In the genomic region with DNA sequence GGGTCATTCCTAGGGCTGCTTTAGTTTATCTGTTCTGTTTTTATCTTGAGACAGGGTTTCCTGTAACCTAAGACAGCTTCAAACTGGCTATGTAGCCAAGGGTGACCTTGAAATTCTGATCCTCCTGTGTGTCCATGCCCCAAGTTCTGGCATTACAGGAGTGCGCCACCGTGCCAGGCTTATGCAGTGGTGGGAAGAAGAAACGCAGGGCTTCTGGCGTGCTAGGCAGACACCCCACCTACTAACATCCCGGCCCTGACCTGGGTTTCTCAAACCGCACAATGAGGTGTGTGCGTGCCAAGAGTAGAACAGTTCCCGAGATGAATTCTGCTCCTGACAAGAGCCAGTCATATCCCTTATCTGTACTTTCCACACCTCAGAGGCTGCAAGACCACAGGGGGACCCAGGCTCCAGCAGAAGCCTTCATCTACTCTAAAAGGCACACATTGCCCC, we compare ENCODE assay signal across 17 mouse cellular contexts. TPM values are rescaled to one million over a fixed set of nuclear protein-coding genes. Genes with fewer than 3 reads are reported as not detected.
A peak's percentile ranks its signal among the peaks of the same experiment; 100 is the strongest.
DNase-seq lines count a peak whose midpoint lies in the region; ATAC-seq lines count a peak whose summit lies in the region.
"Had no signal": no experiment of that assay in that cellular context is flagged by ENCODE, and none has a peak within 500 bp of the region (broad histone marks: within the 10 kb centered on the region; RNA-seq: fewer than 3 reads in every experiment).

No protein-coding gene starts in this region.

- peak; percentile 48 for DNase-seq in gastrocnemius, adult 18-20 months (ENCODE audit: low spot score)
- DNase-seq in gastrocnemius, postnatal 4 days (ENCODE audit: low spot score in 2 of 2): no peak
- DNase-seq in heart, postnatal 4 days: peak; percentile 25
- DNase-seq in heart, postnatal 25 days (ENCODE audit: low spot score): no peak
- DNase-seq in cerebellum, postnatal 14 days: no peak
- DNase-seq: adrenal gland, postnatal 25 days; kidney, adult 2 months; lung, postnatal 14 days; thymus, postnatal 4 days had no signal

- H3K9ac ChIP-seq in liver, embryonic 15.5 days: no peak overlapping the region
- H3K9ac ChIP-seq in kidney, embryonic 16.5 days (replicated peaks; ENCODE audit: low read length): no peak overlapping the region
- H3K9ac ChIP-seq: embryonic facial prominence, embryonic 15.5 days; hindbrain, embryonic 15.5 days; limb, embryonic 13.5 days; midbrain, embryonic 13.5 days had no signal

- no peak overlapping the region for H3K27ac ChIP-seq in liver, embryonic 15.5 days (replicated peaks)
- no peak overlapping the region for H3K27ac ChIP-seq in kidney, embryonic 16.5 days (ENCODE audit: low read length)
- H3K27ac ChIP-seq: embryonic facial prominence, embryonic 15.5 days; hindbrain, embryonic 15.5 days; limb, embryonic 13.5 days; midbrain, embryonic 13.5 days had no signal

- H3K9me3 ChIP-seq in liver, embryonic 15.5 days (replicated peaks): no peaks in the 10 kb centered on the region
- H3K9me3 ChIP-seq in kidney, embryonic 16.5 days (ENCODE audit: low read length): no peaks in the 10 kb centered on the region
- H3K9me3 ChIP-seq: embryonic facial prominence, embryonic 15.5 days; hindbrain, embryonic 15.5 days; limb, embryonic 13.5 days; midbrain, embryonic 13.5 days had no signal

- H3K4me3 ChIP-seq in liver, embryonic 15.5 days (replicated peaks): no peak overlapping the region
- no peak overlapping the region for H3K4me3 ChIP-seq in kidney, embryonic 16.5 days (ENCODE audit: low read length)
- H3K4me3 ChIP-seq: embryonic facial prominence, embryonic 15.5 days; hindbrain, embryonic 15.5 days; limb, embryonic 13.5 days; midbrain, embryonic 13.5 days had no signal

- H3K36me3 ChIP-seq in liver, embryonic 15.5 days (replicated peaks): no peaks in the 10 kb centered on the region
- H3K36me3 ChIP-seq in kidney, embryonic 16.5 days (ENCODE audit: insufficient read depth, low read length): no peaks in the 10 kb centered on the region
- H3K36me3 ChIP-seq: embryonic facial prominence, embryonic 15.5 days; hindbrain, embryonic 15.5 days; limb, embryonic 13.5 days; midbrain, embryonic 13.5 days had no signal

- intact Hi-C loops in heart, postnatal 25 days (cut with DNase I): no loop called here

- peaks cover 27% of the 10 kb centered on the region for H3K4me1 ChIP-seq in liver, embryonic 15.5 days (replicated peaks)
- peaks cover 6% of the 10 kb centered on the region for H3K4me1 ChIP-seq in kidney, embryonic 16.5 days (ENCODE audit: insufficient read depth, low read length)
- H3K4me1 ChIP-seq: hindbrain, embryonic 15.5 days; midbrain, embryonic 13.5 days had no signal

- H3K4me2 ChIP-seq in liver, embryonic 15.5 days: peak overlapping the region; percentile 10; the same call in 1 of the 2 replicates
- no peak overlapping the region for H3K4me2 ChIP-seq in kidney, embryonic 16.5 days (replicated peaks; ENCODE audit: low read depth, low read length)
- H3K4me2 ChIP-seq: embryonic facial prominence, embryonic 15.5 days; hindbrain, embryonic 15.5 days; limb, embryonic 13.5 days; midbrain, embryonic 13.5 days had no signal

- 23% methylated on average over 8 of the region's 8 CpGs for WGBS in liver, embryonic 15.5 days (ENCODE audit: insufficient replicate concordance)
- WGBS in kidney, embryonic 16.5 days: 79% methylated on average over 8 of the region's 8 CpGs

- peak; percentile 69 for ATAC-seq in common myeloid progenitor, adult 5-6 weeks (replicated peaks; ENCODE audit: low read depth, poor library complexity, severe bottlenecking)
- peak; percentile 67; the same call in 1 of the 2 replicates for ATAC-seq in liver, embryonic 15.5 days (ENCODE audit: insufficient read depth)
- ATAC-seq in kidney, embryonic 16.5 days (ENCODE audit: low FRiP score, low TSS enrichment): no peak
- ATAC-seq: forebrain, embryonic 14.5 days; midbrain, embryonic 13.5 days had no signal

- H3K27me3 ChIP-seq in liver, embryonic 15.5 days: no peaks in the 10 kb centered on the region
- no peaks in the 10 kb centered on the region for H3K27me3 ChIP-seq in kidney, embryonic 16.5 days (ENCODE audit: insufficient read depth, low read length)
- H3K27me3 ChIP-seq: embryonic facial prominence, embryonic 15.5 days; hindbrain, embryonic 15.5 days had no signal

RNA-seq across cellular contexts. Expression of a gene that starts 11.5 kb away (rescaled TPM):
- total RNA-seq in gastrocnemius, adult 18-20 months (2021): 10 to 100 TPM; 10.3 to 12.7 TPM
- 10 to 100 TPM in 1 of 2 experiments, 1 to 10 TPM in 1; 8.7 to 11.7 TPM for total RNA-seq in gastrocnemius, postnatal 4 days (2021)
- total RNA-seq in heart, postnatal 4 days (2021): 1 to 10 TPM; 3.1 to 4.5 TPM
- 1 to 10 TPM; 4.0 to 4.3 TPM for total RNA-seq in heart, postnatal 25 days (2021)
- total RNA-seq in common myeloid progenitor, adult 5-6 weeks (2017): 37.2 and 44.6 TPM in 2 replicates
- polyA plus RNA-seq in liver, embryonic 15.5 days (2015; fragmentation: Nextera tagmentation; extraction: Ambion mirVana): 7.2 and 7.3 TPM in 2 replicates
- polyA plus RNA-seq in kidney, embryonic 16.5 days (2015; fragmentation: Nextera tagmentation; extraction: Ambion mirVana): 4.5 and 4.7 TPM in 2 replicates

RNA-seq across cellular contexts. Expression of a gene that starts 47.0 kb away (rescaled TPM):
- total RNA-seq in gastrocnemius, adult 18-20 months (2021): 10 to 100 TPM; 44.9 to 46.7 TPM
- 10 to 100 TPM; 60.5 to 67.7 TPM for total RNA-seq in gastrocnemius, postnatal 4 days (2021)
- total RNA-seq in heart, postnatal 4 days (2021): 10 to 100 TPM; 87.5 to 96.8 TPM
- 10 to 100 TPM; 82.3 to 89.7 TPM for total RNA-seq in heart, postnatal 25 days (2021)
- total RNA-seq in common myeloid progenitor, adult 5-6 weeks (2017): 9.0 and 15.5 TPM in 2 replicates
- 6.6 and 6.8 TPM in 2 replicates for polyA plus RNA-seq in liver, embryonic 15.5 days (2015; fragmentation: Nextera tagmentation; extraction: Ambion mirVana)
- 39.2 and 41.8 TPM in 2 replicates for polyA plus RNA-seq in kidney, embryonic 16.5 days (2015; fragmentation: Nextera tagmentation; extraction: Ambion mirVana)

Comparison
In these comparisons a context has a peak if more than half of its experiments do, and no peak if none do; other contexts are left out.
1. DNase-seq: peak in gastrocnemius, adult 18-20 months (single experiment) and heart, postnatal 4 days (single experiment); none in gastrocnemius, postnatal 4 days (0 of 2), heart, postnatal 25 days (single experiment) and cerebellum, postnatal 14 days (0 of 2).